Mouse (Mus musculus) spleen, adult 18-20 months (tissue): ENCODE data around the gene Capg.

ENCODE experiments used
- DNase-seq, 2 experiments: peaks; one replicate each; pipeline ENCODE4 v3.0.0; 2022; ENCODE audit warnings: mixed read lengths in 2 of 2

The Capg gene

DNA sequence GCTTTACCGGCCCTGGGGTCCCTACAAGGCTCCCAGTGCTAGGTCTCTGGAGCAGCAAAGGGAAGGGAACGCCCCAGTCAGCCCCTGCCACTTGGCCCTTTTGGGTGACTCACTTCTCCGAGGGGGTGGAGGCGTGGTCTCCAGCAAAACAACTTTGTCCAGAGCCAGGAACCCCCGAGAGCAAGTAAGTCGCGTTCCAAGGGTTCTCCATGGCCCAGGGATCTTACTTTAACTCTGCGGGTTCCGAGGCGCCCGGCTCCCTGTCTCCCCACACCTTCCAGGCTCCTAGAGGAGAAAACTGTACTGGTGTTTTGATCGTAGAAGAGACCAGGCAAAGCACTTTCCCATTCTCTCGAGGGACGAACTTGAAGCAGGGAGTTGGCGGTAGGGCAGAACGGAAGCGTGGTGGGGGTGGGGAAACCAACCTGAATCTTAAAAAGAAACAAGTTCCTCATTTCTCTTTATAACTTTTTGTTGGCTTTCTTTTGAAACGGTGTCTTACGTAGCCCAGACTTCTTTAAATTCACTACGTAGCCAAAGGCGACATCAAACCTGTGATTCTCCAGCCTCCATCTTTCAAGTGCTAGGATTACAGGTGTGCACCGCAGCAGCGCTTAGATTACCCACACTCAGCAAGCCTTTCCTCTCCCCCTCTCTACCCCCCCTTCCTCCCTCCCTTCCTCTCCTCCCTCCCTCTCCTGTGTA lies at the start of gene Capg:
Capg (plus strand) TSS at position 109 of the 705 bp plus-strand sequence.
- peak; percentile 63 to 69 for DNase-seq

- DNase-seq, result no peak
Observed at GRCm38 (mm10) chr6:72498950-72499349, 45.2 kb upstream of the Capg start.

GRCm38 (mm10) chr6:72503309-72503708 lies 40.9 kb upstream of the Capg start:
- no peak for DNase-seq

DNA sequence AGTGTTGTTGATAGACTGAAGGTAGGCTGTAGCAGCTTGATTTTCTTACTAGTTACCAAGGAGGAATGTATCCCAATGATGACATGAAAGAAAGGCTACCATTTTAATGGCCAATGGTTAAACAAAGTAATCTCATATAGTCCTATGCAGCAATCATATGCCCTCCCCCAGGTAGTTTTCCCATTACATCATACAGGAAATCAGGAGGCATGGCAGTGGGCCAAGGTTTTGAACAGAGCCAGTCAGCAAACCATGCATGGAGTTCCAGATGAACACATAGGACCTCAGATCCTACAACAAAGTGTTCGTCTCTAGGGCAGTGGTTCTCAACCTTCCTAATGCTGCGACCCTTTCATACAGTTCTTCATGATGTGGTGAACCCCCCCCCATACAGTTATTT lies 40.3 kb upstream of the Capg start:
- DNase-seq, result no peak

- no peak for DNase-seq
Observed at GRCm38 (mm10) chr6:72506104-72506503, 38.1 kb upstream of the Capg start.

- DNase-seq, result no peak
Observed at GRCm38 (mm10) chr6:72508596-72508995, 35.6 kb upstream of the Capg start.

- DNase-seq, result no peak
Observed at GRCm38 (mm10) chr6:72509872-72510435, 34.2 kb upstream of the Capg start.

GRCm38 (mm10) chr6:72510686-72511421 lies 33.3 kb upstream of the Capg start:
- DNase-seq, result no peak

DNA sequence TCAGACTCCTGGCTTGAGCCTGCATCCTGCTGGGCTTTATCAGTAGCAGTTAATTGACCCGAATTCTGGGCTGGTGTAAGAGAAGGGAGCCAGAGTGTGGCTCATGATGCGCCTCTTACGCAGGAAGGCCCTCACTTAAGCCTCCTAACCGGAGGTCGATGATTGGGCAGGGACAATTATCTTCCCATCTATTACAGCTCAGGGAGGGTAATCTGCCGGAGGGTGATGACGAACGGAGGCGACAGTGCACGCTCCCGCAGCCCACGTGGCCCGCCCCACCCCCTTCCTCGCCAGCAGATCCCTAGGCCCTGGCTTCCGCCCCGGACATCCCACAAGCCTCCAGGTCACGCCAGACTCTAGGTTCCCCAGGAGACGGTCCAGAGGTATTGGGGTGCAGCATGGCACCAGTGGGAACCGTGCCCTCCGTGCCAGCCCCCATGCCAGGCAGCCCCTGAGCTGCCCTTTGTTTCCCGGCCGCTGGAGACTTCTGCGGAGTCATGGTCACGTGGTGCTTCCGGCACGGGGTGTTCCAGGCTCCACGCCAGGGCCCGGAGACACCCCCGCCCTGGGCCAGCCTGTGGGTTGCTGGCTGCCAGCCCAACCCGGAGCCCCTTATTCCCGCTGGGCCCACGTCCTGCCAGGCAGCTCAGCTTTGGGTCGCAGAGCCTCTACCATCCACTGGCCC lies 31.7 kb upstream of the Capg start:
- DNase-seq, result peak; percentile 60 to 67

DNA sequence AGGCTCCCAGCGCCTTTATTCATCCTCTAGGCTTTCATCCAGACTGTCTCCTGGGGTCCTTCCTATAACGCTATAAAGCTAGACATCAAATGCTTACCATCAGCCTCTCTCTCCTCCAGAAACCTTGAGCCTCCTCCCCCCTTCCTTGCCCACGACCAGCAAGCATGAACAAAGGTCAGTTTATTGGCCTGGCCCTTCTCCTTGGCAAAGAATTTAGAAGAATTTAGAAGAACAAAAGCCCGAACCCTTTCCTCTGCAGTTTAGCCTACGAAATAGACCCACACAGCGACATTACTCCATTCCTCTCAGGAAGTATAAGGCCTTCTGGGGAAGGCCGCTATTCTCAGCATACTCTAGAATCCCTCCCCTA lies 31.1 kb upstream of the Capg start:
- no peak for DNase-seq

DNA sequence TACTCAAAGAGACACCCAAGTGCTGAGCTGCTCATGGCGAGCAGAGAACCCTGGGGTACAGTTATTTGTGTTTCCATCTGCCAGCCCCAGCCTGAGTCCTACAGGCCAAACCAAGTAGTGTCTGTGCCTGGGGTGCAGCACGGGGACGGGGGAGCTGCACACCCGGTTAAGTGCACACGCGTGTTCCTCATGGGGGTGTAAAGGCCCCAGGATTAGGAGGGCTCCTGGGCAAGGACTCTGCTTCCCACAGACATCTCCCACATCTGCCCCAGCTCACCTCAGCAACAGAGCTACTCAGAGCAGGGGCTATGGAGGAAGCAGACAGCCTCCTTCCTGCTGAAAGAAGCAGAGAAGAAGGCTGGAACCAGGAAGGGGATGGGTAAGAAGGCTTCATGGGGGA lies 28.5 kb upstream of the Capg start:
- DNase-seq, result no peak

DNA sequence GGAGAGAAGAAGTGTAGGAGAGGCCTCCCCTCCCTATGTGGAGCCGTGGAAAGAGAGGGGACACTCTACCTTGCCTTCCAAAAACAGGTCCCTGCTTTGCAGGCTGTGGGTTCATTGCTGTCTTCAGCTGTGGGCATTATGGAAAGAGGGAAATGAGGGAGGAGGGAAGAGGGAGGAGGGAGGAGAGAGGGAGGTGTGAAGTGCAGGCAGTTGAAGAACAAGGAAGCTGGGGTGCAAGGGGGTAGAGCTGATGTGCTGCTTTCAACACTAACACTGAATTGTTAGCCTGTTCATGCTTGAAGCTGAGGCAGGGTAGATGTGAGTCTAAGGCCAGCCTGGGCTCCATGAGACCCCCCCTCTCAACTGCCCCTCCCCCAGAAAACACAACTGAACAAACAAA lies 25.3 kb upstream of the Capg start:
- DNase-seq, result no peak

DNA sequence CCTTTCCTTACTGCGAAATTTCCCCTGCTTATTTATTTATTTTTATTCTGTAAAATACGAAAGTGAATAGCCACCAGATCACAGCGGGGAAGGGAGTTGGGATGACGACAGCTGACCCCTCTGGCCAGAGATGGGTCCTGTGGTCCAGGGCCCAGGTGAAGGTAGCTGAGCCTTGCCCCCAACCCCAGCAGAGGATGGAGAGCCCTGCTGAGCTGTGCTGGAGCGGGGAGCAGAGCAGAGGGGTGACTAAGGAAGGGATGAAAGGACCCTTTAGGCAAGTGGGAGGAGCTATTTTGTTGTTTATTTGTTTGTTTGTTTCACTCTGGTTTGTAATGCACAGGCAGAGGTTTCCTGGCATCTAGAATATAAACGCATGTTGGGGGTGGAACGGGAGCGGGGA lies 24.9 kb upstream of the Capg start:
- no peak for DNase-seq

DNA sequence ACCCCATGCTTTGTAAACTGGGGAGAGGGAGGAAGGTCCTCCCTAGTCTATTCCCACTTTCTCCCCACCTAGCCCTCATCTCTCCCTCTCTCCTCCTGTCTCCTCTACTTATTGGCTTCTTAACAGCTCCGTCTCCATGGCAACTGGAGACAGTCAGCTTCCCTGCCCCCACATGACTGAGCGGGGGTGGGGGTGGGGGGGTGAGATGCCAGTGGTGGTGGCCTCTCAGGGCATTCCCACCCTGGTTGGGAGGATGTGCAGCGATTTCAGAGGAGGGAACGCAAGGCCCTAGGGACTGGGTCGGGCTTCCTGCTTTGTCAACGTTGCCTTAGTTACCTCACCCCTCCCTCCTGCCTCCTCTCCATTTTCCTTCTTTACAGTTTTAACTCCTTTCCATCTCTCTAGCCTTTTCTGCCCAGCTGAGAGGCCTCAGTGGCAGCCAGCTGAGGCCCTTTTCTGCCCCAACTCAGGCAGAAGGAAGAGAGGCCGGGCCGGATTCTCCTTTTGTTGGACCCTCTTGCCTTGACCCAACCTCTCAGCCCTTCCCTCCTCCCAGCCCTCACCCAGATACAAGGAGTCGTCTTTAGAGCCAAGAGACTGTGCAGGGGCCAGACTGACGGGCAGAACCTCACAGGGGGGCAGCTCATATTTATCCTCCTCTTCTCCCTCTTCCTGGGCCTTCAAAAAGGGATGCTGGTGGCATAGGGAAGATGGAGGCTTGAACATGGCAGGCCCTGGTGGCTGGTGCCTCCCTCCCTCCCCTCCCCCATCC lies 24.1 kb upstream of the Capg start:
- no peak for DNase-seq

DNA sequence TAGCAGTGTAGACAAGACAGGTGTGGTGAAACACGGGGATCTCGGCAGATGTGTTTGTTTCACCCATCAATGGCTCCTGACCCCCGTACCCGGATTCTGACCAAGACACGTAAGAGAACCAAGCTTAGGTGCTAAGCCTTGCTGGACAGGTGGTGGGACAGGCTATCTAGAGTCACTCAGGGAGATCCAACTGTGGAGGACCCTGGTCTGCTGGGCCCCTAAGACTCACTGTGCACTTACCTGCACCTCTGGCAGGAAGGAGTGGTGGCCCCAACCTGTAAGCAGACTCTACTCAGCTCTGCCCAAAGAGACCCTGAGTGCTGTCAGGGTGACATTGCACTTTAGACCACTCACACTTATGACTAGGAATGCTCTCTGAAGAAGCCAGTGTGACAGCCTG lies 23.3 kb upstream of the Capg start:
- DNase-seq, result no peak

DNA sequence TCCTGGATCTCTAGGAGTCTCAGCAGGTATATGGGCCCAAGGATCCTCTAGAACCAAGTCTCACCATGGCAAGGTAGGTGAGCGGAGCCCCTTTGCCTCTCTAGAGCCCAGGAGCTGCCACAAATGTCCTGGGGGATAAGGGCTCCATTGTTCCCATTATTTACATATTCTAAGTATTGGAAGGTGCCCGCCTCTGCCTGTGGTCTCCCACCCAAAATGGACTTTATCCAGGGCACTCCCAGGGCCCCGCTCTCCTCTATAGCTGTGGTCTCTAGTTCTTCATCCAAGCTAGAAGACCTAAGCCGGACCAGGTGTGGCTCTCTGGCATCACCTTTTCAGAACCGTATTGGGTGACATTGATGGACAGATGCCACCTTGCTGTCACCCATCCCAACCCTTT lies 22.6 kb upstream of the Capg start, which contains the start of gene Sh2d6:
Sh2d6 (minus strand) TSS at position 101 of the 400 bp plus-strand sequence.
- DNase-seq, result no peak

GRCm38 (mm10) chr6:72522288-72522687 lies 21.9 kb upstream of the Capg start:
- no peak for DNase-seq

- no peak for DNase-seq
Observed at GRCm38 (mm10) chr6:72523222-72523621, 21.0 kb upstream of the Capg start.

DNA sequence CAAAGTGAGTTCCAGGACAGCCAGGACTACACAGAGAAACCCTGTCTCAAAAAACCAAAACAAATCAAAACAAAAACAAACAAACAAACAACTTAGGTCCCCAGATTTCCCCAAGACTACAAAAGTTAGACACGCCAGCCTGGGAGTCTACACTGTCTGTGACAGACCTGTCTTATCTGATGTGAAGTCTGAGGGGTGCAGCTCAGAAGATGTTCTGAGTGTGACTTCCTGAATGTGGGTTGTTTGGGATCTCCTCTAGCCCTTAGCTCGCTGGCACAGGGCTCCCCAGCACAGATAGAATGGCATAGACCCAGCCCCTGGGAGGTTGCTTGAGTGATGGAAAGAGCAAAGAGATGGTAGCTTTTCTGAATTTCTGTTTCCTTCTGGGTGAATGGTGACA lies 20.0 kb upstream of the Capg start:
- no peak for DNase-seq

DNA sequence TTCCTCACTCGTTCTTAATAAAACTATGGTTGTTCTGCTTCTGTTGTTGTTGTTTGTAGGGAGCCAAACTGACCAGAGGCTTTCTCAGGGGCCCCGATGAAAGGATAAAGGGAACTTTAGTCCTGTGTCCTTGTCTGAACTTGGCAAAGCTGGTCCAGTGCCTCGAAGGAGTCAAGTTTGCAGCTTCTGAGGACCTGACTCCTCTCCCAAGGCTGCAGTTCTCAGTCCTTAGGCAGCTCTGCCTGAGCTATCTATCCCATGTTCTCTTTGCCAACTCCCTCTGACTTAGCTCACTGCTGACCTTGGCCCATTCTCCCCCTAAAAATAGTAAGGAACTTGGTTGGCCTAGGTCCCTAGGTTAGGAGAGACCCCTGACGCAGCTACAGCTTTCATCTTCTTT lies 17.1 kb upstream of the Capg start:
- no peak for DNase-seq

DNA sequence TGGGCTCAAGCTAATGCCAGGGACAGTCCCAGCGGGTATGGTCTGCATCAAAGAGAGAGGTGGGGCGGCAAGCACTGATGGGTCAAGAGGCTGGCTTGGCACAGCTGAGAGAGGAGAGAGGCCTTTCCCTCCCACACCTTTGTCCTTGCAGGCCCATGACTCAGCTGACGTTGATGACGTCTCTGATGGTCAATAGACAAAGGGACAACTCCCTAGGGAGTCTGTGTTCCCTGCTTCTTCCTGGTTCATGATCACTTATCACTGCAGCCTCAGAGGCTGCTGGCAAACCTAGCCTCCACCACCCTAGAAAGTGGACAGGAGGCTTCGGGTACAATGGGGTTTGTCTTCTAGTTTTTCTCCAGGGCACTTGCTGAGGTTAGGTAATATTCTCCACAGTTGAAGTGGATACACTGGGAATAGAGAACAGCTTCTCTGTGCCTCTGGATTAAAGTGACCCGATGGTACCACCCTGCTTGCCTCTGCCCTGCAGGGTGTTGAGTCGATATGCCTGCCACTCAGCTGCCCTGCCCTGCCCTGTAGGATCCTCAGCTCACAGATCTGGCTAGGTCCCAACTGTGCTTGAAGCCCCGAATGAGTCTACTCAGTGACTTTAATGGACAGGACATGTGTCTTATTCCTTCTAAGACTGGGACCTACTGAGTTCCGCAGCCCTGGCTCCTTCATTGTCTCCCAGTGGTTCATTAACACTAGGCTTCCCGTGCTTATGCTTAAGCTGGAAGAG lies 15.6 kb upstream of the Capg start:
- no peak for DNase-seq

DNA sequence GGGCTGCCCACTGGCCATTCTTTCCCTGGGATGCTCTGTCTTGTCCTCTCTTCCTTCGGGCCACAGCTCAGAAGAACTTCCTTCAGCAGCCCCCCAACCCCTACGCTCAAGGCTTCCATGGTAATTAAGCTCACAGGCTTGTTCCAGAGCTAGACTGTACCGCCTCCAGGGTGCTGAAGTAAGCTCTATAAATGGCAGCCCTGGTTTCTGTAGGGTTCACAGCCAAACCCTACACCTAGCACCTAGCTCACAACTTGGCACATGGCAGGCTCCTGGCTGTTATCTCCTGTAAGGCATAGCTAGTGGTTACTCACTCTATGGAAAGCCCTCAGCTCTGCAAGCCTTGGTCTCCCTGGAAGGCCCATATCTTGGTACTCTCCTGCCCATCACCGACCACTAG lies 11.6 kb upstream of the Capg start:
- DNase-seq, result no peak
